Mouse (Mus musculus): ENCODE data around the gene Kifc5b.
"Not testable (repeated sequence)": the region's sequence is repeated elsewhere in the genome, so short reads cannot be mapped to it uniquely, and the experiment has no call there.

Gene Kifc5b

DNA sequence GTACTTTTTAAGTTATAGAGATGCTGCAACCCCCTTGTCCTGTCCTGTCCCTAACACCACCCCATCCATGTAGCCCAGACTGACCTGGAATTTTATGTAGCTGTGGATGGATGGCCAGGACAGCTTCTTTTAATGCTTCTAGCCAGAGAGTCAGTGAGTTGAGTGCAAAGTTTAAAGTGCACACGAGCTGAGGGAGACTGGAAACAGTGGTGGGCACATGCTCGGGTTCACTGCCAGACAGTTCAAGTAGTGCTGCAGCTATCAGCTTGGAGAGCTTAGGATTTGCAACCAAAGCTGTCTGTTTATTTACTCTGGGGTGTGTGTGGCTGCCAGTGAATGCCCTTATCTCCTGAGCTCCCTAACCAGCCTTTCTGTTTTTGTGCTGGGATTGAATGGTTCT, 2.6 kb downstream of the Kifc5b start:
- DNase-seq (ENCODE audit: low read depth): not testable (repeated sequence)

DNA sequence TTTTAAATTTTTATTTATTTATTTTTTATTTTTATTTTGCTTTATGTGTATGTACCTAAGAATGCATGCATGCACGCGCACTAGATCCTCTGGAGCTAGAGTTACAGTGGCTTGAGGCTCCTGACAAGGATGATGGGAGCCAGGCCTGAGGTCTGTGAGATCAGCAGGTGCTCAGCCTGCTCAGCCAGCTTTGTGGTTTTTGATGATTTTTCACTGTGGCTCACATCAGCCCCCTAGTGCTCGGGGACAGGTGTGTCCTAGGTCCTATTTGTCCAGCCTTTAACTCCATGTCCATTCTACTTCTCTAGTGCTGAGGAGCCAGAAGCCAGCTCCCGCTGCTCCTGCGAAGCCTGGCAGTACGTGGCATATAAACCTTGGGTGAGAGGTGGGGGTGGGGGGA, 5.5 kb downstream of the Kifc5b start:
- not testable (repeated sequence) for DNase-seq (ENCODE audit: low read depth)

GRCm38 (mm10) chr17:26925414-26925813, 8.5 kb downstream of the Kifc5b start:
- not testable (repeated sequence) for DNase-seq (ENCODE audit: low read depth)

GRCm38 (mm10) chr17:26931795-26932194, 14.9 kb downstream of the Kifc5b start:
- DNase-seq (ENCODE audit: low read depth): peak; percentile 35

DNA sequence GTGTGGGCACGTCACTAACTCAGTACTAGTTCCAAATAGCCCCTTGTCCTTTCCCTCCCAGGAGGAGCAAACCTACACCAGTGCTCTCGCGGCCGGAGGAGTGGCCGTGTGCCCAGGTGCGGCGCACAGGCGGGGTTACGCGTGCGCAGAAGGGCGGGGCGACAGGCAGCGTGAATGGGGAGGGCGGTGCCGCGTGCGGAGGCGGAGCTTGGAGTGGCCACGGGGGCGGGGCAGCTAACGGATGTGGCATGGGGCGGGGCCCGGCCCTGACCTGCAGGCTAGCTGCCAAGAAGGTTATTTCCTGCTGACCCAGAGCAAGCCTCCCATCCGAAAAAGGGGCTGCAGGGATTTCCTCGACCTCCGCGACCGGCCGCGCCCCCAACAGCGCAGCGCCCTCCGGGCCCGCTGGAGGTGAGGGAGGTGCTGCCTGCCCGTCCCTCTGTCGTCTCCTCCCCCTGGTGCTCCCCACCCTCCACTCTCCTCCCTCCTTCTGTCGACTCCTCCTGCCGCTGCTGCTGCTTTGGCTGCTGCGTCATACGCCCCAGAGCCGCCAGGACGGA, 16.0 kb downstream of the Kifc5b start, which contains the start of gene Phf1:
Gene Phf1, plus strand, starts transcription at position 214 of the 560 bp plus-strand sequence.
- DNase-seq (ENCODE audit: low read depth): peak; percentile 72

DNA sequence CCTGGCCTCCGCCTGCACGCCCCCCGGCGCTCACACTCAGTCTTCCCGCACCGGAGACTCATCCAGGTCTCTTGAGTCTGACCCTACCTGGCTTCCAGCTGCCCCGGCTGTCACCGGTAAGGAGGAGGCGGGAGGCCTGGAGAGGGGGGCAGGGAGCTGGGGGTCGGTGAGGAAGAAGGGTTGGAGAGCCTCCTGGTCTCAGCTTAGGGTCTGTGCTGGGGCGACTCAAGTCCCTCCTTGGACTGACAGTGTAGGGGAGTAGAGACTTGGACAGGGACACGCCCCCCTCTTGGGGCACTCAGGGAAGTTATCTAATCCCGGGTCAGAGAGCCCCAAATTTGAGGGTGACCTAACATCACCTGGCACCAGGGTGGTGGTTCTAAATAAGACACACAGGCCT, 16.5 kb downstream of the Kifc5b start:
- no peak for DNase-seq (ENCODE audit: low read depth)

DNA sequence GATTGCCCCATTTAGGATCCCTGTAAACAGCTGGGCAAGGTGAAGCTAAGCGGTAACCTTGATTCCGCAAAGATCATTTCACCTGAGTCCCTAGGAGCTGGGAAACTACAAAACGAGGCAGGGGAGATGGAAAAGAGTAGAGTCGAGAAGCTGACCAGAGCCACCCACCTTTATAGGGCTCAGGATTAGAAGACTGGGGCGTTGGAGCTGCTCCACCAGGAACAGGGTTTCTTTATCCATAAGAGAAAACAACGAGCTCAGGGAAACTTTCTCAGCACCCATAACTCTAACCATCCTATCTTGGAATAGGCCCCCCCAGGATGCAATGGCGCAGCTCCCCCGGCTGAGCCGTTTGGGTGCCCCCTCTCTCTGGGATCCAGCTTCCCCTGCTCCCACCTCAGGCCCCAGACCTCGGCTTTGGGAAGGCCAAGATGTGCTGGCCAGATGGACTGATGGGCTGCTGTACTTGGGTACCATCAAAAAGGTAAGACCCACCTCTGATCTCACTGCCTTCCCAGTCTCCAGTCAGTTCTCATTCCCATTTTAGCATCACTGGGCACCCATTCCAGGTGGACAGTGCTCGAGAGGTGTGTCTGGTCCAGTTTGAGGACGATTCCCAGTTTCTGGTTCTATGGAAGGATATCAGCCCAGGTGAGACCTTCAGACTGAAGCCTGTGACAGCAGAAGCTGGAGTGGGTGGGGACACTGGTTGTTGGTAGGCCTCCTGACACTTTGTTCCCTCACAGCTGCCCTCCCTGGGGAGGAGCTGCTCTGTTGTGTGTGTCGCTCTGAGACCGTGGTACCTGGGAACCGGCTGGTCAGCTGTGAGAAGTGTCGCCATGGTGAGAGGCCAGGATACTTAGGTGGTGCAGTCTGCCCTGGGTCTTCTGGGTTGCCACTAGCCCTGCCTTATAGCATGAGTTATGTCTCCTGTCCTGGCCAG, 17.3 kb downstream of the Kifc5b start:
- no peak for DNase-seq (ENCODE audit: low read depth)

GRCm38 (mm10) chr17:26935027-26935426, 18.1 kb downstream of the Kifc5b start:
- DNase-seq (ENCODE audit: low read depth): no peak

GRCm38 (mm10) chr17:26936453-26936852, 19.6 kb downstream of the Kifc5b start:
- no peak for DNase-seq (ENCODE audit: low read depth)

GRCm38 (mm10) chr17:26936921-26937695, 20.2 kb downstream of the Kifc5b start:
- DNase-seq (ENCODE audit: low read depth): no peak

- no peak for DNase-seq (ENCODE audit: low read depth)
Measured at GRCm38 (mm10) chr17:26937883-26938695, 21.2 kb downstream of the Kifc5b start.

GRCm38 (mm10) chr17:26938731-26939130, 21.8 kb downstream of the Kifc5b start:
- no peak for DNase-seq (ENCODE audit: low read depth)

- DNase-seq (ENCODE audit: low read depth): peak; percentile 99
Measured at GRCm38 (mm10) chr17:26939178-26939972, 22.5 kb downstream of the Kifc5b start, which contains the start of gene Cuta. Gene Cuta (minus strand): TSS chr17:26939569.

DNA sequence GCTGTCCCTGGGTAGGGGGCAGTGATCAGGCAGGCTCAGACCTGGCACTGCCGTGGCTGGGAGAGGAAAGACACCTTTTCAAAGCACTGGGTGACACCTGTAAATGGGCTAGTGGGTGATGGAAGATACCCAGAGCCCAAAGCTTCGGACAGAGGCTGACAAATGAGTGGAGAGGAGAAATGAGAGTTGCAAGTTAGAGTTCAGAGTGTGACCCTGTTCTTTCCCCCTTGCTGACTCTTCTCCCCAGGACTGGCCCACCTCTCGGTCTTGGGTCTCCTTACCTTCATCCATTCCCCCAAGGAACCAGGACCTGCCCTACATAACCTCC, 23.0 kb downstream of the Kifc5b start:
- no peak for DNase-seq (ENCODE audit: low read depth)

GRCm38 (mm10) chr17:26941031-26941789, 24.3 kb downstream of the Kifc5b start, which contains the start of gene Syngap1:
Gene Syngap1 (plus strand): TSS chr17:26941253.
- no peak for DNase-seq (ENCODE audit: low read depth)

DNA sequence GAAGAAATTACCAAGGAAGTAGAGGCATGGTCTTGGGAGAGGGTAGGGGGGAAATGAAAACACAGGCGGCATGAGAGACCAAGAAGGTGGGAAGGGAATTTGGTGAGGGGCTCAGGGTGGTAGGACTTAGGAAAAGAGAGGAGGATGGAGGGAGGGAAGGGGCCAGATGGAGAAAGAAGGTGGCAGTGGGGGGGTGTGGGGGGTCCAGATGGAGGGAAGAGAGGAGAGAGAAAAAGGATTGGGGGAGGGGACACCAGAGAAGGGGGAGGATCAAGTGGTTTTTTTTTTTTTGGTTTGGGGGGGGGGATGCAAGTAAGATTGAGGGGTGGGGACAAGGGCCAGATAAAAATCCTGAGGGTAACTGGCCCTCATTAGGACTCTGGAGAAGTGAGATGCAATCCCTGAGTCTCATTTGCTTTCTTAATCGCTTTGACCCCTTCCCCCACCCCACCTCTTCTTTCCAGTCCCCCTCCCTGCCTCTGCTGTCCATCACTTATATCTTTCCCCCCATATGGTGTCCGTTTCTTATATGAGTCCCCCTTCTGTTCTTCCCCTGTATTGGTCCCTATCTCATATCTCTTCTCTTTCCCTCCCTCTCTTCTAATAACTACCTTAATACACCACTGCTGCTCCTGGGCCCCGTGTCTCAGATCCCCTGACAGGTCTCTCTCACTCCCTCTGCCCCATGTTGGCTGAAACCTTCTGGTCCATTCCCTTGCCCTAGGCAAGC, 25.1 kb downstream of the Kifc5b start:
- no peak for DNase-seq (ENCODE audit: low read depth)

DNA sequence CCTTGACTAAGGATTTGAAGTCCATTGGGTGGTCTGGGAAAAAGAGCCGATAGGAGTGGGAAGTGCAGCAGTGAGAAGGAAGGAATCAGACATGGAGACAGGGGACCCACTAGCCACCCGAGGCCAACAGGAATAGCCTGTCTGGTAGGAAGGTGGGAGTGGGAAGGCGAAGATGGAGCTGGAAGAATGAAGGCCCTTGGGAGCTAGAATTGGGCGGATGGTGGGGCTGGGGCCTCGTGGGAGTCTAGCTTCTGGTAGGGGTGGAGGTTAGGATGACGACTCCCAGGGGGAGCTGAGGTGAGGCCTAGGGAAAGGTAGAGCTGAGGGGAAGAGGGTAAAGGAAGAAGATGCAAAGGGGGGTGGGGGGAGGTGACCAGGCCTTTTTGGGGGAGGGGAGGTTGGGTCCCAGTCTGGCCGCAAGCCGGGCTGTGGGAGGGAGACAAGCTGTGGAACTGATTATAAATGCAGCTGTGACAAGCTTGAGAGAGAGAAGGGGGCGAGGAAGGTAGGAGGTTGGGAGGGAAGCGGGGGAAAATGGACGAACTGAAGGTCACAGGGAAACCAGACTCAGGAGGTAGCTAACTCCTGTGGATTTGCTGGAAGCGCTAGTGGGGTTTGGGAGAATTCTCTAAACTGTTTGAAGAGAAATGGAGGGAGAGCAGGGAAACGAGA, 29.1 kb downstream of the Kifc5b start:
- no peak for DNase-seq (ENCODE audit: low read depth)

GRCm38 (mm10) chr17:26946567-26946966, 29.7 kb downstream of the Kifc5b start:
- DNase-seq (ENCODE audit: low read depth): no peak

Data from fibroblast of lung, adult 2 months (primary cell).